Mouse (Mus musculus): ENCODE measurements around the gene Cmtm7. TPM values are rescaled to one million over a fixed set of nuclear protein-coding genes. Genes with fewer than 3 reads are reported as not detected.

The Cmtm7 gene
- polyA plus RNA-seq, 3 experiments from 2014 or later: 44.6 to 117 (median 64.8) TPM

GRCm38 (mm10) chr9:114794491-114794890, 12.8 kb upstream of the Cmtm7 start:
- ATAC-seq: no peak

GRCm38 (mm10) chr9:114793764-114794295, 12.2 kb upstream of the Cmtm7 start:
- ATAC-seq: no peak

DNA sequence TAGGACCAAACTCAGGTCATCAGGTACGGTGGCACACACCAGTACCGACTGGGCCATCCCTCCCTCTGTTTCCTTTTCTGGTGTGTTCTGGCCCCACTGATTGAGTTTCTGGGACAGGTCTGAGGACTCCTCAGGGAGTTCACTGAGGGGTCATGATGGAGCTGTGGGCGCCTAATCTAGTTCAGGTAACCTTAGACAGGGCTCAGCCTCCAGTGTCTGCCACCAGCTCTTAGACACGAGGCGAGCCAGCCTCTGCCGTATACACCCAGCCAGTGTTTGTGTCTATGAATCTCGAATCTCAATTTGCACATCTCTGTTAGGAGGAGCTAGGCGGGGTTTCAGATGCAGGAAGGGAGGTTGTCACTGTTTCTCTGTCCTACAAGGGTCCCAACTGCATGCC, 8.3 kb upstream of the Cmtm7 start:
- no peak for ATAC-seq

DNA sequence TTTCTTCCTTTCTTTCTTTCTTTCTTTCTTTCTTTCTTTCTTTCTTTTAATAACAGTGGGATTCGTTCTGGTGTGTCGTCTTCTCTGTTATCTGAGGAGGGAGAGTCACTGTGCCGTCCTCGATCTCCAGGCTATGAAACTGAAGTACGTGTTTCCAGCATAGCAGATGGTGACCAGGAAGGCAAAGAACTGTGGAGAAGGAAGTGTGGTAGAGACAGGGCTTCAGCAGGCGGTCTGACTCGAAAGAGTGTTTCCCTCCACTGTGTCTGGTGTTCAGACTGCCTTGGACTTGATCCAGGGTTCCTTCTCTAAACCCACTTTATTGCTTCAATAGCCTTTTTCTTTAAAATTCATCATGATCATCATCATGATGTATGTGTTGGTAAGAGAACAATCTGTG, 7.9 kb upstream of the Cmtm7 start:
- ATAC-seq: no peak

- ATAC-seq: no peak
These were observed 7.0 kb upstream of the Cmtm7 start for GRCm38 (mm10) chr9:114788697-114789096.

- ATAC-seq: peak; percentile 35
These were observed 6.1 kb upstream of the Cmtm7 start for GRCm38 (mm10) chr9:114787716-114788115.

DNA sequence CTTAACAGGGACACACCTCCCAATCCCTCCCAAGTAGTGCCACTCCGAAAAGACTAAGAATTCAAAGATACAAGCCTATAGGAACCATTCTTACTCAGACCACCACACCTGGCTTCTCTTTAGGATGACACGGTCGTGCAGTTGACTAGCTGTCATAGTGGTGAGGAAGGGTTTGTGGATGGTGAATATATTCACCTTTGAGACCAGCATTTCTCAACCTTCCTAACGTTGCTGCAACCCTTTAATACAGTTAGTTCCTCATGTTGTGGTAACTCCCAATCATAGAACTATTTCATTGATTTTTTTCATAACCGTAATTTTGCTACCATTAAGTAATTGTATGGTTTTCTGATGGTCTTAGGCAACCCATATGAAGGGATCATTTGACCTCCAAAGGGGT, 5.5 kb upstream of the Cmtm7 start:
- no peak for ATAC-seq

GRCm38 (mm10) chr9:114785432-114786125, 3.9 kb upstream of the Cmtm7 start:
- ATAC-seq: no peak

GRCm38 (mm10) chr9:114780746-114781525, 720 bp downstream of the Cmtm7 start:
- ATAC-seq: peak; percentile 26

GRCm38 (mm10) chr9:114779984-114780745, 1.5 kb downstream of the Cmtm7 start:
- no peak for ATAC-seq

DNA sequence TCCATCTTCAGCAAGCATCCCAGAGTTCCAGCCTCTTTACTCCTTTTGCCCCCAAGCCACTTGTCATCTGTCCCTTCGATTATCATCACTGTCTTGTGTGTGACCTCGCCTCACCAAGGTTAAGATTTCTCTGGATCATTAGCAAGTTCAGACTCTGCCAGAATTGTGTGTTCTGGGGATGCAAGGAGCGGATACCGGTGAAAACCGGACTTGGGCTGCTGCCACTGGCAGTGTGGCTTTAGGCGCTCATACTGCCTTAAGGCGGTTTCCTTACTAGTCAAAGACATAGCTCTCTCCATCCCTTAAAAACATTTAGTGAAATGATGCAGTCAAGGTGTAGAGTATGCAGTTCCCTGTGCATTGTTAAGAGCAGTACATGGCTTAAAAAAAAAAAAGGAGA, 2.8 kb downstream of the Cmtm7 start:
- ATAC-seq: no peak

DNA sequence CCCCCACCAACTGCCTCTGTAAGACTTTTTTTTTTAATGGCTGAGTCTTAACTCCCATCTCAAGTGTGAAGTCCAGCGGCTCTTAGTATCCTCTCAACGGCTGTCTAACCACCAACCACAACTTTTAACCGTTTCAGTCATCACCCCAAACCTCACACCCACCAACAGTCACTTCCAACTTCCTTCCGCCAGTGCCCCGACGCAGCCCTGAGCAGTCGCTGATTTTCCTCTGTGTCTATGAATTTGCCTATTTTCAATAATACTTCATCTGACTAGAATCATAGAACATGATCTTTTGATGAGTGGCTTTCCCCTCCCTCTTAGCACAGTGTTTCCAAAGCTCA, 3.6 kb downstream of the Cmtm7 start:
- peak; percentile 51 for ATAC-seq

GRCm38 (mm10) chr9:114777178-114778046, 4.2 kb downstream of the Cmtm7 start:
- no peak for ATAC-seq

DNA sequence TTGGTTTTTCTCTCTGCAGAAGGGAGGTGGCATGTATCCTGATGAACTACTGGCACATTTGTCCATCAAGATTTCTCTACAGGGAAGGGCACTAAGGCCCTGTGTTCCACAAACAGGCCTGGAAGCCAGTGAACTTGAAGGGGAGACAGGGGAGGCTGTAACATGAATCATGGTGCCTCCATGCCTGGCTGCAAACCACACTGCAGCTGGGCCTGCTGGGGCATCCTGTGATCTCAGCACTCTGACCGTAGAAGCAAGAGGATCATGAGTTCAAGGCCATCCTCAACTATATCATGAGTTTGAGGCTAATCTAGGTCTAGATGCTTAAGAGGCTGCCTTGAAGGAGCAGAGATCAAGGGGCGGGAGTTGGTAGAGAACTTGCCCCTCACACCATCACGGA, 5.3 kb downstream of the Cmtm7 start:
- ATAC-seq: no peak

DNA sequence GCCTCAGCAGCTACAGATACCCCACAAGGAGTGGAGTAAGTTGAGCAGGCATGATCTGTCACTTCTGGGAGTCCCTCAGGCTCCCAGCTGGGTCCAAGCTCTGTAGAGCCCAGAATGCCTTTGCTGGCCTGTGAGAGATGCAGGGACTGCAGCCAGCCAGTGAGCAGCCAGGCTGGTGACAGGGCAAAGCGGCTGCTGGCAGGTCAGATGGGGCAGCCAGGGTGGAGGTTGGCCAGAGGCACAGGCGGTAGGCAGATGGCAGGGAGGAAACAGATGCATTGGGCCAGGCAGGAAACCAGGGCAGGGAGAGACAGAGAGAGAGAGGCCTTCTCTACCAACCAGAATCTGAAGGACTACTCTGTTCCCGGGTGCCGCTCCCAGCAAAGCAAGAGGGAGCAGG, 6.4 kb downstream of the Cmtm7 start:
- ATAC-seq: no peak

DNA sequence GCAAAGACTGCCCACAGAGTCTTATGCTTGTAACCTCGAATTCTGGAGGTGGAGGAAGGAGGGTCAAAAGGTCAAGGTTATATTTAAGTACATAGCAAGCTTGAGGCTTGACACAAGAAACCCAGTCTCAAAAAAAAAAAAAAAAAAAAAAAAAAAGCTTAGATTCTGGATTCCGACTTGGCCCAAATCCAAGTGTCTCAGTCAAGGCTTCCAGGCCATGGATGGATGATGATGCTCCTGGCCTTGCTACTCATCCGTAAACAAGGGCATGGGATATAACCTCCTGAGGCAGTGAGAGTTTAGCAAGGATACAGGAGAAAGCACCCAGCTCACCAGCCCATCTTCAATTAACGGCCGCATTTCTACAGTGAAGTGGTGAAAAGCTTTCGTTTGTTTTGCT, 7.0 kb downstream of the Cmtm7 start:
- no peak for ATAC-seq

GRCm38 (mm10) chr9:114771565-114771964, 10.1 kb downstream of the Cmtm7 start:
- no peak for ATAC-seq

DNA sequence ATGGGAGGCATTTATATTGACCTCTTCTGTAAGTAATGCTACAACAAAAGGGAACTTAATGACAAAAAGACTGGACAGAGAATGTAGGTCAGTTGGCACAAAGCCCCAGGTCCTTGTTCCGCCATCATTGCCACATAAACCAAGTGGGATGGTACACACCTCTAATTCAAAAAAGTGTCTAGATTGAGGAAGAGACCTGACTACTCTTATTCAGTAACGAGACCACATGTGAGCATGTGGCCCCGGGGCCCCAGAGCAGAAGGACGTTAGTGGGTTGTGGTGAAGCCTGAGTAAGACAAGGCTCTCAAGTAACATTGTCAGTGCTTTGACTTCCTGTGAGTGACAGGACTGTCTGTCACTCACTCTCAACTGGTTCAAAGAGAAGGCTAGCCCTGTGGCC, 11.4 kb downstream of the Cmtm7 start:
- peak; percentile 82 for ATAC-seq

DNA sequence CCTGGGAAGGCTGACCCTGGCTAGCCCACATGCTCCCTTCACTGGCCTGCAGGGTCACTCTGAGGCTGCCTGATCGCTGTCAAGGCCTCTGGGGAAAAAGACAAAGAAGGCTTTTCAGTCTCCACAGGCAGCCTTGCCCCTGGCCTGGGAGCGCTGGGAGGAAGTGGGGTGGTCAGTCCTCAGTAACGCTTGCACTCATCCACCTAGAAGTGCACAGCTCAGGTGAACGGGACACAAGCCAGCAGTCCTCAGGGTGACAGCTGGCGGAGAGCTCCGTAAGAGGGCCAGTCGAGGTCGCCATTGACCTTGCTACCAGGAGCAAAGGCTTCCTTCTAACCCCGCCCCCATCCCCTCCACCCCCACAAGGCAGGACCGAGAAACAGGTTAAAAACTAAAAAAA, 13.6 kb downstream of the Cmtm7 start:
- ATAC-seq: no peak

DNA sequence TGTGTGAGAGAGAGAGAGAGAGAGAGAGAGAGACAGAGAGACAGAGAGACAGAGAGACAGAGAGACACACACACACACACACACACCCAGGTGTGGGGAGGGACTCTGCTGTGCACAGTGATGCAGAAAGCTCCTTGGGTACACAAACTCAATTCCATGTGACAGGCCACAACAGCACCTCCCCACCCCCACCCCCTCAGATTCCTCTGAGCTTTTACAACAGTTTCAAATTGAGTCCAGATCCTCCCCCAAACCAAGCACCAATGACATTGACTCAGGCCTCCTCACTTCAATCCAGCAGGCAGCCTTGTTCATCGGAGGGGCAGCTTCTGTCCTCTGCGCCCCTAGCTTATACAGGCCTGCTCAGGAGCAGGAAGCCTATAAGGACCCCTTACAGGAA, 14.1 kb downstream of the Cmtm7 start:
- ATAC-seq: no peak

- no peak for ATAC-seq
These were observed 14.6 kb downstream of the Cmtm7 start for GRCm38 (mm10) chr9:114767030-114767429.

DNA sequence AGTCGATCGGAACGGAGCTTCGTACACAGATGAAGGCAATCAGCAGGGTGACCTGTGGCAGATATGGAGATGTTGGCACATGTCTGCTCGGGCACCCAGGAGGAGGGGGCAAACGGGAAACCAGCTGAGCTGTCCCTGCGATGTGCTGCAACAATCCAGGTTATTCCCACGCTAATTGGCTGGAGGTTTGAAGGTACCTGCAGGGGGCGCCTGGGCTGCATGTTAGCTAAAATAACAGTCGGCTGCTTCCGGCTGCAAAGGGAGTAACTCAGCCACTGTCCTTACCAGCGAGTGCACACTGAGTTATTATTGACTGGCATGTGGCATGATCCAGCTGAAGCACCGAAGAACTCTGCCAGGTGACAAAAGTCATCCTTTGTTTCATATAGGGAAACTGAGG, 18.3 kb downstream of the Cmtm7 start:
- no peak for ATAC-seq

Measured in inflammation-experienced regulatory T-cells, adult 6 months (primary cell).